Mouse (Mus musculus) thymus, postnatal 0 days (tissue): ENCODE data around the gene Srp68. TPM values are rescaled to one million over a fixed set of nuclear protein-coding genes. Genes with fewer than 3 reads are reported as not detected.
"Not testable (repeated sequence)": the region's sequence is repeated elsewhere in the genome, so short reads cannot be mapped to it uniquely, and the experiment has no call there.

Experiments used
- DNase-seq: peaks from one replicate; pipeline ENCODE4 v3.0.0-alpha.2; 2015; ENCODE audit warnings: low spot score
- polyA plus RNA-seq: library from polyadenylated mRNA; unstranded; fragments of >200 nt; fragmentation: Nextera tagmentation; extraction: Ambion mirVana; gene quantifications from 2 replicates; pipeline ENCODE4 v1.2.1, GENCODE M21; 2015

Srp68 gene
- polyA plus RNA-seq, 1 experiment from 2014 or later: 86.4 TPM

GRCm38 (mm10) chr11:116283982-116284381, 10.0 kb upstream of the Srp68 start:
- no peak for DNase-seq

GRCm38 (mm10) chr11:116282912-116283521, 9.0 kb upstream of the Srp68 start:
- no peak for DNase-seq

GRCm38 (mm10) chr11:116282089-116282488, 8.1 kb upstream of the Srp68 start:
- no peak for DNase-seq

GRCm38 (mm10) chr11:116281671-116282070, 7.7 kb upstream of the Srp68 start:
- DNase-seq: no peak

GRCm38 (mm10) chr11:116280751-116281663, 7.0 kb upstream of the Srp68 start, which contains the start of gene Galr2:
Galr2 (plus strand) TSS chr11:116280939.
- DNase-seq: no peak

GRCm38 (mm10) chr11:116277184-116277583, 3.2 kb upstream of the Srp68 start:
- DNase-seq: not testable (repeated sequence)

- DNase-seq: no peak
Observed at GRCm38 (mm10) chr11:116273469-116274044, 460 bp downstream of the Srp68 start.

GRCm38 (mm10) chr11:116272589-116273468, 1.2 kb downstream of the Srp68 start:
- DNase-seq: peak; percentile 14

- DNase-seq: no peak
Observed at GRCm38 (mm10) chr11:116269560-116269959, 4.5 kb downstream of the Srp68 start.

GRCm38 (mm10) chr11:116268313-116268712, 5.7 kb downstream of the Srp68 start:
- DNase-seq: no peak

- DNase-seq: peak; percentile 27
Observed at GRCm38 (mm10) chr11:116267637-116268036, 6.4 kb downstream of the Srp68 start.

- no peak for DNase-seq
Observed at GRCm38 (mm10) chr11:116265850-116266249, 8.2 kb downstream of the Srp68 start.

GRCm38 (mm10) chr11:116265352-116265751, 8.7 kb downstream of the Srp68 start:
- peak; percentile 15 for DNase-seq

GRCm38 (mm10) chr11:116260259-116260658, 13.8 kb downstream of the Srp68 start:
- DNase-seq: no peak

- DNase-seq: peak; percentile 65
Observed at GRCm38 (mm10) chr11:116259461-116259860, 14.6 kb downstream of the Srp68 start.

- DNase-seq: no peak
Observed at GRCm38 (mm10) chr11:116255982-116256675, 17.9 kb downstream of the Srp68 start.

GRCm38 (mm10) chr11:116255090-116255981, 18.7 kb downstream of the Srp68 start:
- DNase-seq: no peak

- DNase-seq: peak; percentile 42
Observed at GRCm38 (mm10) chr11:116254627-116255026, 19.4 kb downstream of the Srp68 start.

- DNase-seq: peak; percentile 60
Observed at GRCm38 (mm10) chr11:116253076-116253600, 20.9 kb downstream of the Srp68 start.
